Mouse (Mus musculus) cerebellum, postnatal 14 days (tissue): ENCODE measurements around the gene Ccdc51.
A peak's percentile ranks its signal among the peaks of the same experiment; 100 is the strongest.

Experiments
- DNase-seq, 2 experiments: peaks; one replicate each; pipeline ENCODE4 v3.0.0; 2021; ENCODE audit warnings: mixed read lengths in 2 of 2

Gene Ccdc51

GRCm38 (mm10) chr9:109082124-109082800 lies at the start of gene Ccdc51, which contains the start of gene Tma7:
Gene Ccdc51 (plus strand): TSS chr9:109082493.
Gene Tma7 (minus strand): TSS chr9:109082587.
- peak; percentile 86 to 89 for DNase-seq

GRCm38 (mm10) chr9:109038086-109038895 lies 44.0 kb upstream of the Ccdc51 start, which contains the start of gene Shisa5:
Gene Shisa5 (plus strand): TSS chr9:109038565.
- DNase-seq, result peak; percentile 53 to 68

- DNase-seq, result peak; percentile 70 to 71
Observed at GRCm38 (mm10) chr9:109038901-109039364, 43.4 kb upstream of the Ccdc51 start.

- no peak for DNase-seq
Observed at GRCm38 (mm10) chr9:109039681-109040080, 42.6 kb upstream of the Ccdc51 start.

- DNase-seq, result peak in 1 of 2 experiments; percentile 26
Observed at GRCm38 (mm10) chr9:109040216-109040615, 42.1 kb upstream of the Ccdc51 start.

- DNase-seq, result no peak
Observed at GRCm38 (mm10) chr9:109040906-109041305, 41.4 kb upstream of the Ccdc51 start.

- peak in 1 of 2 experiments; percentile 30 for DNase-seq
Observed at GRCm38 (mm10) chr9:109041351-109041750, 40.9 kb upstream of the Ccdc51 start.

- DNase-seq, result peak; percentile 40 to 58
Observed at GRCm38 (mm10) chr9:109046306-109046705, 36.0 kb upstream of the Ccdc51 start.

GRCm38 (mm10) chr9:109049316-109049715 lies 33.0 kb upstream of the Ccdc51 start:
- DNase-seq, result no peak

- DNase-seq, result no peak
Observed at GRCm38 (mm10) chr9:109049996-109050673, 32.2 kb upstream of the Ccdc51 start.

GRCm38 (mm10) chr9:109050674-109050997 lies 31.7 kb upstream of the Ccdc51 start:
- no peak for DNase-seq

GRCm38 (mm10) chr9:109051011-109051501 lies 31.2 kb upstream of the Ccdc51 start:
- DNase-seq, result peak in 1 of 2 experiments; percentile 0

GRCm38 (mm10) chr9:109051651-109052489 lies 30.4 kb upstream of the Ccdc51 start:
- peak in 1 of 2 experiments; percentile 0 for DNase-seq

GRCm38 (mm10) chr9:109052490-109053260 lies 29.6 kb upstream of the Ccdc51 start:
- DNase-seq, result peak in 1 of 2 experiments; percentile 2

GRCm38 (mm10) chr9:109053366-109053765 lies 28.9 kb upstream of the Ccdc51 start:
- peak in 1 of 2 experiments; percentile 0 for DNase-seq

- DNase-seq, result peak in 1 of 2 experiments; percentile 1
Observed at GRCm38 (mm10) chr9:109053851-109054250, 28.4 kb upstream of the Ccdc51 start.

GRCm38 (mm10) chr9:109054712-109055111 lies 27.6 kb upstream of the Ccdc51 start:
- DNase-seq, result peak; percentile 41 to 60

- peak in 1 of 2 experiments; percentile 12 for DNase-seq
Observed at GRCm38 (mm10) chr9:109055271-109056030, 26.8 kb upstream of the Ccdc51 start.

GRCm38 (mm10) chr9:109056081-109056690 lies 26.1 kb upstream of the Ccdc51 start:
- peak in 1 of 2 experiments; percentile 6 for DNase-seq

- peak in 1 of 2 experiments; percentile 4 for DNase-seq
Observed at GRCm38 (mm10) chr9:109056916-109057315, 25.4 kb upstream of the Ccdc51 start.
